Mouse (Mus musculus) embryonic fibroblast, embryonic 13.5 days (primary cell): ENCODE measurements around the gene Dnase1l3.

Experiments used
- CTCF ChIP-seq: IDR thresholded peaks from 2 replicates; pipeline ENCODE4 v1.5.1; 2011; ENCODE audit warnings: mild to moderate bottlenecking, control low read depth, low read length, moderate library complexity, borderline replicate concordance; ENCODE audit not compliant: insufficient read depth
- POLR2A ChIP-seq: IDR thresholded peaks from 2 replicates; pipeline ENCODE4 v1.6.1; 2011; ENCODE audit warnings: low read depth, mild to moderate bottlenecking, control low read depth, low read length, moderate library complexity

DNA sequence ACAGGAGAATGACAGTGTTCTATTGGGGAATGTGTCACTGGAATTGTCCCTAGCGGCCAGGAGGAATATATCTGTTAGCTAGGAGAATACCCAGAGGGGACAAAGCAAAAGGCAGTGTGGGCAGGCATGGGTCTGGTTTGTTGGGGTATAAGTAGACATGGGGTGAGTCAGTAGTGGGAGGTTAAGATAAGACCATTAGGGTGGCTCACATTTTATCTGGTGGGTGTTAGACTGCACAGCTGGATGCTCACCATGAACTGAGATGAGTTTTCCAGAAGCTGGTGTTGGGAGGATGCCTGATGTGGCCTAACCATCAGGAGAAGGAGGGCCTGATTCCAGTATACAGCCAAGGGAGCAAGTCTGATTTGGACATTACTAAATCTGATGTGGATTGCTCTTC, 22.6 kb upstream of the Dnase1l3 start:
- TF ChIP-seq CTCF: no peak
- TF ChIP-seq POLR2A: no peak
